Mouse (Mus musculus): ENCODE results near the gene Elovl6.

GRCm38 (mm10) chr3:129637446-129637845 is 105.3 kb downstream of the Elovl6 start:
- TF ChIP-seq CHD2 (IDR thresholded peaks at IDR 0.05; ENCODE audit: low read depth, low read length), result no peak
- TF ChIP-seq MAFK (IDR thresholded peaks at IDR 0.05; ENCODE audit: insufficient read depth, low read depth, low read length), result no peak
- TF ChIP-seq ZC3H11A (IDR thresholded peaks at IDR 0.05; ENCODE audit: borderline replicate concordance, low read depth, low read length), result no peak
